7 mouse cellular contexts compared by ENCODE assay signal in genomic region chr5:93024754-93025280, GRCm38 (mm10). TPM values are rescaled to one million over a fixed set of nuclear protein-coding genes. Genes with fewer than 3 reads are reported as not detected.
DNase-seq lines count a peak whose midpoint lies in the region.

No protein-coding gene starts in this region.

- peak; percentile 64 for DNase-seq in right cerebral cortex, postnatal 14 days
- no peak for DNase-seq in right cerebral cortex, postnatal 36 days (ENCODE audit: low spot score in 2 of 2)
- peak; percentile 46 to 67 for DNase-seq in heart, adult 9 months (ENCODE audit: low spot score in 2 of 2)
- DNase-seq in kidney, postnatal 14 days: peak; percentile 91
- peak; percentile 87 for DNase-seq in yolk sac, embryonic 10.5 days (ENCODE audit: low spot score)
- no peak for DNase-seq in urinary bladder, adult 2 months (ENCODE audit: low spot score)
- no peak for DNase-seq in natural killer cell, adult 2 months (ENCODE audit: low spot score in 2 of 2)

RNA-seq across cellular contexts. Expression of gene Sowahb, which starts 20.0 kb away (rescaled TPM):
- 2.1 and 2.3 TPM in 2 replicates for polyA plus RNA-seq in urinary bladder, adult 2 months (2012; rRNA removed)

Comparison
In these comparisons a context has a peak if more than half of its experiments do, and no peak if none do; other contexts are left out.
1. DNase-seq: peak in right cerebral cortex, postnatal 14 days (single experiment), heart, adult 9 months (2 of 2), kidney, postnatal 14 days (single experiment) and yolk sac, embryonic 10.5 days (single experiment); none in right cerebral cortex, postnatal 36 days (0 of 2), urinary bladder, adult 2 months (single experiment) and natural killer cell, adult 2 months (0 of 2).